Mouse (Mus musculus) testis, adult 2 months (tissue): ENCODE data around the gene Ap3m1.

Source experiments
- CTCF ChIP-seq: fragments of 200-500 bp; IDR thresholded peaks from 2 replicates; pipeline ENCODE4 v1.5.1; 2012; ENCODE audit warnings: low read depth, mild to moderate bottlenecking, inconsistent platforms, low read length, moderate library complexity; ENCODE audit not compliant: control insufficient read depth, insufficient read depth, insufficient replicate concordance
- POLR2A ChIP-seq: fragments of 200-500 bp; IDR thresholded peaks from 2 replicates; pipeline ENCODE4 v1.6.1; 2012; ENCODE audit warnings: low read depth, mild to moderate bottlenecking, inconsistent platforms, low read length, moderate library complexity; ENCODE audit not compliant: control insufficient read depth

DNA sequence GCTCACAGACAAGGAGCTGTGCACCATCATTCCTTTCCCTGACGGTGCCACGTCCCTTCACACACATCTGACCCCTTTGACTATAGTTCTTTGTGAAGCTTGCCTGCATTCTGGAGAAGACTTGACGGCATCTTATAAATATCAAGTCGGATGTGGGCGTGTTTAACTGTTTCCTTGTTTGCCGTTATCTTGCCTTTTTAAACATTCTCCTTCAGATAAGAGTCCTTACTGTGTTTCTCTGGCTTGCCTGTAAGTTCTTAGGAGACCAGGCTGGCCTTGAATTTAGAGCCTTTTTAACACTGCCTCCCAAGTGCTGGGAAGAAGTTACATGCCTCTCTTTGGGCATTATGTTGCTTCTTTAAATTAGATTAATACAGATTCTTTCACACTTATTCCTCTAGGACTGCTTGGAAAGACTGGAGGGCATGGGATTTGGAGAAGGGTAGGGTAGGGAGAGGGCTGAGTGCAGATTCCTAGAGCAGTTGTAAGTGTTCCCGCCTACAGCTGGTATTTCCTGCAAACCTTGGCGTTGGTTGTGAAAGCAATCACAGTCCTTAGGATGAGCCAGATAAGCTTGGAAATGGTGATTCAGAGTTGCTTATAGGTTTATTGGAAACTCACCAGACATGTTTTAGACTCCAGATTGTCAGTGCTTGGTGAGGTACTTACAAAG, 13.3 kb upstream of the Ap3m1 start:
- no peak for TF ChIP-seq CTCF
- TF ChIP-seq POLR2A, result no peak
